Mouse (Mus musculus): ENCODE measurements at regions not wholly inside any gene's neighbourhood (a gene's known extent, or its start where the extent isn't known, plus 50 kb on each side); places are given as distances from the start of the nearest gene placed in this dataset.

GRCm38 (mm10) chr5:28904500-28904899, 291.3 kb upstream of the Rnf32 start:
- DNase-seq (ENCODE audit: low spot score): no peak

DNA sequence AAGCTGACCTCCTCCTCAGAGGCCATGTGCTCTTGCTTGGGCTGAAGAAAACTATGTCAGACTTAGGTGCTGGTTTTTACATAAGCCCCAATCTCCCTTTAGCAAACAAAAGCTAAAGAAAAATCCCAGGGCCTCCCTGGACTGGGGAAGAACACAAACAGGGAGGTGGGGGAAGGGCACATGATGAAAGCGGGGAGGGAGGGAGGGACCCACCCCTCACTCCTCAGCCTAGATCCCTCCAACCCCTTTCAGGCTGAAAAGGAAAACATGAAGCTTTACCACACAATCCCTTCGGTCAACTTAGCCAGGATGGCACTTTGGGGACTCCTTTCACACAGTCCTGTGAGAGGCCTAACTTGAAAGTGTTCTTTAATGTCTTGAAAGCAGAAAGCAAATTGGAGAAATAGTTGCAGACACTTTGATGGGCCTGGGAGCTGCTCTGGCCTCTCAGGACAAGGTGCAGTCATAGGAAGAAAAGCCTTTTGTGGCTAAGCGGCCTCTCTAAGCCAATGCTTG, 291.9 kb upstream of the Rnf32 start:
- DNase-seq (ENCODE audit: low spot score): no peak

DNA sequence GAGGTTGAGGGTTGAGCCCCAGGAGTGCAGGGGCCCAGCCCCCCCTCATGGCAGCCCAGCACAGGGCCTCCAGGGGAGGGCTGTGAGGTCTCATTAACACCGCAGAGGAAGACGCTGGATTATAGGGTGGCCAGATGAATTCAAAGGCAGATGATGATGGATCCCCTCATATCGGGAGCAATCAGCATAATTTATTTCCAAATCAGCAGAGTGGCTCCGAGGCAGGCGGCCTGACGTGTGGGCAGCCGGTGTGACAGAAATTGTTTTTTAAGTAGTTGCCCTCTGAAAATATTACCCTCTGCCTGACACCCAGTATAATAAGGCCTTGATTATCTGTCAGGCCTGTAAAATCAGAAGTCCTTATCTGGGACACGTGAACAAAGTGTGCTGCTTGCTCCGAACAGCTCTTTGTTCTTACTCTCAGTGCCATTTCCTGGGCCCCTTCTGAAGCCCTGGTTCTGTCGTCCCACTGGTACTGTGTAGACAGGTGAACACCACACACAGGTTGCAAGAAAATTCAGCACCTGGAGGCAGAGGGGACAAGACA, 303.0 kb upstream of the Rnf32 start:
- no peak for DNase-seq (ENCODE audit: low spot score)

GRCm38 (mm10) chr5:28891988-28892387, 303.8 kb upstream of the Rnf32 start:
- no peak for DNase-seq (ENCODE audit: low spot score)

GRCm38 (mm10) chr5:28884746-28885365, 310.9 kb upstream of the Rnf32 start:
- DNase-seq (ENCODE audit: low spot score): no peak

DNA sequence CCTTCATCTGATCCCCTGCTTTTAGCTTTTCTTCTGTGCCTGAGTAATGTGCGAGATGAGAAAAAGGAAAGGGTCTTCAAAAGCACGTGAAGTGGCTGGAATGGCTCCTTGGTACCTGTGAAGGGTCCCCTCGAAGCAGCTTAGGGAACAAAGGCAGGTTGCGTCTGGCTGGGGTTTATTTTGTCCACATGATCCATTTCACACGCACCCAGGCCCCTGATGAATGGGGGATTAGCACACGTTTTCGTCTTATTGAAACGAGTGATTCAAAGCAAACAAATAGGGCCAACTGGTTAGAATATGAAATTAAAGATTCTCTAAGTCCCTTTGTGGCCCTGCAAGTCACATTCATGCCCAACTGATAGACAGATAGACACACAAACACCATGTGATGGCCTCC, 319.6 kb upstream of the Rnf32 start:
- DNase-seq (ENCODE audit: low spot score): no peak

DNA sequence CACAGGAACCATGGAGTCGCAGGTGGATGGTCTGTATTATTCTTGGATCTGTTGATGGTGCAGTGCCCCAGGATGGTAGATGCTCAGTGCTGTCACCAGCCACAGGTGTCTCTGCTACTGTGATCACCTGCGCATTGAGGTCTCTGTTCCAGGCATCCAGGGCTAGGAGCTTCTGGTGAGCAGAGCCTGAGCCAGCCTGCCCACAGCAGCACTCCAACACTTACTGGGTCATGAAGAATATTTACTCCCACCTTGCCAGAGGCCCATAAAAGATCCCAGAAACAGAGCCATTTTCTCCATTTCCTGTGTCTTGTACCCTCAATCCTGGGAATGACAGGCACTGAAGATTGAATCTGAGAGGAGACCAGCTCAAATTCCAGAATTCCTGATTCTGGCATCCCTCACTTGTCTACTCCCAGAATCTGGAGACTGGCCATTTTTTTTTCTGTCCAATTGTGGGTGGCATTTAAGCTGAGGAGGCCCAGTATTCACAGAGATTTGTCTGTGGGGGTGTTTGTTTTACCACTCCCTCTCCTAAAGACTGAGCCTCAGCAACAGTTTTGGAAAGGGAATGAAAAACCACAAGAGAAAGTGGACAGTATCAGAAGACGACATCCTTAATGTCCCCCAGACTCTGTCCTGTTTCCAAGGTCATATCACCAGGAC, 322.1 kb upstream of the Rnf32 start:
- no peak for DNase-seq (ENCODE audit: low spot score)

GRCm38 (mm10) chr5:28859604-28860371, 336.0 kb upstream of the Rnf32 start:
- DNase-seq (ENCODE audit: low spot score): no peak

- DNase-seq (ENCODE audit: low spot score): no peak
Observed at GRCm38 (mm10) chr5:28838141-28838925, 357.5 kb upstream of the Rnf32 start.

DNA sequence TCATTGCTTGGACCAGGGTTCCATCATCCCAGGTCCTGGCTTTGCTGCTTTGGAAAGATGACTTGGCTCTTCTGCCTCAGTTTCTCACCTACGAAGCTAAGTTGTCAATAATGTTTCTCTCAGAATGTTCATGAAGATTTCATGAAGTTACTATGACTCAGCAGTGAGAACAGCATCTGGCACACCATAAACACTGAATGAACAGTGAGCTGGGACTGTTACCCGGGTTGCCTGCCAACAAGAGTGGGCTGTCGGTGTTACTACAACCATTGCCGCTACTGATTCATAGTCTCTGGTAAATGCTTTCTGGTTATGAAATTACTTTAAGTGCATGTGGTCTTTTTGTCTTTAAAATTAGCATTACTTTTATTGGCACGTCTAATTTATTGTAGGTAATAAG, 352.0 kb upstream of the Shh start:
- no peak for DNase-seq (ENCODE audit: low spot score)

DNA sequence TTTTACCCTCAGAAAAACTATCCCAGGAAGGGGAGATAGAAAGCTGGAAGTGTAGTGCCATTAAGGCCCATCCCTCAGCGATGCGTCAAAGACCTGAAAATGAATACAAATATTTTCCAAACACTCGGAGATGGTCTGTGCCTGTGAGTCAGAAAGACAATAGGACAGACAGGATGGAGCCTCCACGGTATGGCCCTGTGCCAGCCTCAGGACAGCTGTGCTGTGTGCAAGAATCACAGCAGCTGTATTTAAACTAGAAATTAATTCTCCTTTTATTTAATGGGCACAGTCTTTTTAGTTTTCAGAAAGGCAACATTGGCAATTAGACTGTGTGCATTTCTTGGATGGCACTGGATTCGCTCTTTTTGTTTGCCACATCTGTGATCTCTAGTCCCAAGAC, 340.9 kb upstream of the Shh start:
- DNase-seq (ENCODE audit: low spot score): no peak

DNA sequence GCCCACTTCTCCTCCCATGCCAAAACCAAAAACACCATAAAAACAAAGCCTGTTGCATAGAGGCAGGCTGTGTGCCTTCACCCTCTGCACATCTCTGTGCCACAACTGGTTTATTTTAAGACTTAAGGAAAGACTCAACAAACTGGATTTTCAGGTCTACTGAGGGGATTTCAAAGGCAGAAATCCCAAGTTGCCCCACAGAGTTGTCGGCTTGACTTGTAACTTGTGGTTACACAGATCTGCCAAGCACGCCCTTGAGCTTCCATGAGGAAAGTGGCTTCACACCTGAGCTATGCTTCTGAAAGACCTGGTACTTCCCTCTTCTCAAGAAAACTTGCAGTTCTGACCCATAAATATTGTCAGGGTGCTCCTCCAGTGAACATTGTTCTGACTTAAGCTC, 332.4 kb upstream of the Shh start:
- no peak for DNase-seq (ENCODE audit: low spot score)

- DNase-seq (ENCODE audit: low spot score): no peak
Observed at GRCm38 (mm10) chr5:28798361-28798760, 331.3 kb upstream of the Shh start.

DNA sequence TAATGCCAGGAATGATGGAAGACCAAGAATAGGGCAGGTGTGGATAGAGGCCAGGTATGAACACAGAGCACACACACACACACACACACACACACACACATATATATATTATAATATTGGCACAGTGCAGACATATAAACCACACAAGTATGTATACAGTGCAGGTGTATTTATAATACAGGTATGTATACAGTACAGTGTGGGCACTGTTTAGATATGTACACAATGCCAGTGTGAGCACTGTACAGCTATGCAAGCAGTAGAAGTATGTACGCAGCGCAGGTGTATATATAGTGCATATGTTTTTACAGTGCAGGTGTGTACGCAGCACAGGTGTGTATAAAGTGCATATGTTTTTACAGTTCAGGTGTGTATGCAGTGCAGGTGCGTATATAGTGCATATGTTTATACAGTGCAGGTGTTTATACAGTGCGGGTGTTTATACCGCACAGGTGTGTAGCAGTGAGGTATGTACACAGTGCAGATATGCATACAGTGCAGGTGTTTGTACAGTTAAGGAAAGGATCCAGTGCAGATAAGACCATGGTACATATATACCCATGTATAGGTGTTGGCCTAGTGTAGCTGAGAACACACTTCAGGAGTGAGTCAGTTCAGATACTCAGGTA, 328.2 kb upstream of the Shh start:
- no peak for DNase-seq (ENCODE audit: low spot score)

DNA sequence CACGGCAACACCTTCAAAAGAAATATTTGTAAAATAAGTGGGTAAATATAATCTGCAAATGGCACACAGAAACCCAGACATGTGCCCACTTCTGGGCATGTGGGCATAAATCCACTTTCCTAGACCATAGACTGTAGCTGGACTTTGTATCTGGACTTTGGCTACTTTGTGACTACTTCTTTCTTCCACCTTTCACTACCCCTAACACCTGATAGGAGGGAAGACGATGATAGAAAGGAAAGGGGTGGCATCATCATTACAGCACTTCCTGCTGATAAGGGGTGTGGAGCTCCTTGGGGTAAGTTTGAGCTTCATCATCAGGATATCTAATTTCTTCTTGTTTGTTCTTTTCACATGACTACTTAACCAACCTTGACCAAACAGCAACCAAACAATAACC, 326.7 kb upstream of the Shh start:
- DNase-seq (ENCODE audit: low spot score): no peak

DNA sequence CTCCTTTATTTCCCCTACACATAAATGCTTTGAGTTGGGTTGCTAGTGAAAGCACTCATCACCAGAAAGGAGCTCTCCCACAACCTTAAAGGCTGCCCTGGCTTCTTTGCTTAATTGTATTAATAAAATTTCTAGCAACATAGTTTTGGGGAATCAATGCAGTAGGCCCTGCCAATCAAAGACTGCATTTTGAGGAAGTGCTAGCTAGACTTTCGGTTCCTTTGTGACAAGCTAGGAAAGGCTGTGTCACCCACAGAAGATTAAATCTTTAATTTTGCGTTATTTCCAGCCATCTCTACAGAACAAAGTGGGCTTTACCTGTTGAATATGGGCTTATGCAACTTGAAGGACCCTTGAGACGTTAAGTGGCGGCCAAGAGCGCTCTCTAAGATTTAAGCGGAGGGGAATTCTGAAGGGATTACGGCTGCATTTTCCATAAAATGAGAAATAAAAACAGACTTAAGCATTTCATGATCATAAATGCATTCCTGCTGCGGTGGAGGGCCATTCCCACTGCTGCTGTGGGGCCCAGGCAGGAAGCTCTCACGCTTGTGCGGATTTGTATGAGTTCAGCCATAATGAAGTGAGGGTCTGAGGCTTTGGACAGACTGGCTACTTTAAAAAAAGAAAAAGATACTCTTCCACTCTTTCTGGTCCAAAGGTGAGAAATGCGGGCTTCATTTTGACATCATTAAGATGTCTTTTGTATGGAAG, 318.4 kb upstream of the Shh start:
- DNase-seq (ENCODE audit: low spot score): no peak

GRCm38 (mm10) chr5:28784339-28784966, 317.4 kb upstream of the Shh start:
- DNase-seq (ENCODE audit: low spot score): no peak

DNA sequence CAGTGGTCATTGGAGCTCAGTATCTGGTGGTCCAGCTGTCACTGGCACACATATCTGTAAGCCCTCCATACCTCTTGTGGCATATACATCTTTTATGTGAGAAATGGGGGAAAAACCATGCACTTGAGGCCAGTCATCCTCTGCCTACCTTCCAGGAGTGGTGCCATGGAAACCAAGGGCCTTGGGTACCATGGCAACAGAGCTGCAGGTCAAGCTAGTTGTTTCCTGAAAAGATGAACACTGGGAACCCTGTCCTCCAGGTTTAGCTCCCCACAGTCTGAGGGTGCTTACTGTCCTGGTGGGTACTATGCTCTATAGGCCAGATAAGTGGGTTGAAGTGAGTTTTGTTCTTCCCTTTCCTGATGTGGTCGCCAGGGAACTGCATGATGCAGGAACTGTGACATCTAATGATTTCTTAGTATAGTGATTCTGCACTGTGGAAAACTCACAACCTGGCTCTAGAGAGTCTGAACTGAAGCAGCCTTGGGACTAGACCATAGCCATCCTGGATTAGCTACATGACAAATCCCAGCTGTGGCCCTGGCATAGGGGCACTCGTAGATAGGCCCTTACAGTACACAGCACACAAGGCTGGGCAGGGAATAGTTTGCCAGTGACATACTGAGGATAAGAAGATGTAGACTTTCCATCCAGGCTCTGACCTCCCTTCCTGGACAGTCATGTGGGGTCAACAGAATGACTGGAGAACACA, 308.7 kb upstream of the Shh start:
- DNase-seq (ENCODE audit: low spot score): no peak

DNA sequence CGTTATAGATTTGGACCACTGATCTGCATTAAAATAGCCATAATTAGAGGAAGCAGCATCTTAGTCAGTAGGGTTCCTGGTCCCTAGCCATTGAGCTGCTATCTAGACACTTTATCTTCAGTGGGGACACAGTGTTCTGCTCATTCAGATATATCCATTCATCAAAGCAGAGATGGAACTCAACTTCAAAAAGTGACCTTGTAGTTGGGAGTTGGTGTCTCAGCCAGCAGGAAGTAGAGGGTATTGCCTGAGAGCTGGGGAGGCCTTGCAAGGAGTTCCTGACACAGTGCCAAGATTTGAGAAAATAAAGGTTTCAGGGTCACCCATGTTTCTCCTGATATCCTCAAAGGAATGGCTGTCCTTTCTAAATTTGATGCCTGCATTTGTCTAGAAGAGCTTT, 304.7 kb upstream of the Shh start:
- no peak for DNase-seq (ENCODE audit: low spot score)

All from yolk sac, embryonic 10.5 days (tissue).